Mouse (Mus musculus) ES-E14 (cell line): ENCODE measurements around the gene Rps6ka5.

ENCODE experiments used
- CHD2 ChIP-seq: IDR thresholded peaks from 2 replicates; pipeline ENCODE4 v1.6.1; 2014; ENCODE audit warnings: mild to moderate bottlenecking, low read depth, low read length, inconsistent platforms
- HCFC1 ChIP-seq: IDR thresholded peaks from 2 replicates; pipeline ENCODE4 v1.6.1; 2012; ENCODE audit warnings: low read length, inconsistent platforms, borderline replicate concordance; ENCODE audit not compliant: insufficient read depth
- MAFK ChIP-seq: IDR thresholded peaks from 2 replicates; pipeline ENCODE4 v1.6.1; 2014; ENCODE audit warnings: mild to moderate bottlenecking, low read depth, low read length, inconsistent platforms; ENCODE audit not compliant: insufficient read depth
- ZC3H11A ChIP-seq: IDR thresholded peaks from 2 replicates; pipeline ENCODE4 v1.6.1; 2012; ENCODE audit warnings: low read depth, mild to moderate bottlenecking, inconsistent platforms, low read length, borderline replicate concordance

GRCm38 (mm10) chr12:100626273-100626990 lies 100.4 kb downstream of the Rps6ka5 start:
- no peak for TF ChIP-seq HCFC1
- no peak for TF ChIP-seq MAFK
- no peak for TF ChIP-seq CHD2
- TF ChIP-seq ZC3H11A, result no peak
